Mouse (Mus musculus): ENCODE results near the gene Il17rc. TPM values are rescaled to one million over a fixed set of nuclear protein-coding genes. Genes with fewer than 3 reads are reported as not detected.

Il17rc gene
- polyA plus RNA-seq, 1 experiment, result 10.2 TPM

DNA sequence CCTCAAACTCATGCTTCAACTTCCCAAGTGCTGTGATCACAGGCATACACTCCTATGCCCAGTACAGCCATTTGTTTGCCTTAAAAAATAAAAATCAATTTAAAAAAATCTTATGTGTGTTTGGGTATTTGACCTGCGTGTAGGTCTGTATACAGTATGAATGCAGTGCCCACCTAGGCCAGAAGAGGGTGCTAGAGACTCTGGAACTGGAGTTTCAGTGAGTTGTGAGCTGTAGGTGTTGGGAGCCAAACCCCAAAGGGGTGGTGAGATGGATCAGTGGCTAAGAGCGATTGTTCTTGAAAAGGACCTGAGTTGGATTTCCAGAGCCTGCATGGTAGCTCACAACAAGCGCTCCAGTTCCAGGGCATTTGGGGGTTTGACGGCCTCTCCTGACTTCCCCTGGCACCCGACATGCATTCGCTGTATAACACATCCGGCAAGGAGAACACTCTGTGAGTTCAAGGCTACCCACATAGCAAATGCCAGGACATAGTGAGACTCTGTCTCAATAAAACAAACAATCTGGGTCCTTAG is 30.0 kb upstream of the Il17rc start:
- Histone ChIP-seq H3K4me1 (ENCODE audit: control insufficient read depth, insufficient read depth, insufficient read length, low read length) (peaks cover 9% of the 10 kb centered on the region), H3K4me3 (ENCODE audit: insufficient read depth, low read depth, low read length) (no peak overlapping the region), H3K27ac (replicated peaks; ENCODE audit: low read depth, low read length) (no peak overlapping the region)

DNA sequence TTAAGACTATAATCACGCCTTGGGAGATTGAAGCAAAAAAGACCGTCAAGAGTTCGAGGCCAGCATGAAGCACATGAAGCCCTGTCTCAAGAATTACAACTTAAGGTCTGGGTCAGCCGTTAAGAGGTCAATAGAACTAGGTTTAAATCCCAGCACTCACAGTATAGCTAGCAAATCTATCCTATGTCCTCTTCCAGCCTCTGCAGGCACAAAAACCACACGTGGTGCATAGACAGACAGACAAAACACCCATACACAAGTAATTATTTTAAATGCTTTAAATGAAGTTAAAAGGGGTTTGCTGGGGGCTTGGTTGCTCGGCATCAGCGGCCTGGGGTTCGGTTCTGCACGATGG is 29.2 kb upstream of the Il17rc start:
- peaks cover 9% of the 10 kb centered on the region for H3K4me1 ChIP-seq (ENCODE audit: control insufficient read depth, insufficient read depth, insufficient read length, low read length)
- H3K4me3 ChIP-seq (ENCODE audit: insufficient read depth, low read depth, low read length), result peak overlapping the region; percentile 42
- H3K27ac ChIP-seq (replicated peaks; ENCODE audit: low read depth, low read length), result no peak overlapping the region

DNA sequence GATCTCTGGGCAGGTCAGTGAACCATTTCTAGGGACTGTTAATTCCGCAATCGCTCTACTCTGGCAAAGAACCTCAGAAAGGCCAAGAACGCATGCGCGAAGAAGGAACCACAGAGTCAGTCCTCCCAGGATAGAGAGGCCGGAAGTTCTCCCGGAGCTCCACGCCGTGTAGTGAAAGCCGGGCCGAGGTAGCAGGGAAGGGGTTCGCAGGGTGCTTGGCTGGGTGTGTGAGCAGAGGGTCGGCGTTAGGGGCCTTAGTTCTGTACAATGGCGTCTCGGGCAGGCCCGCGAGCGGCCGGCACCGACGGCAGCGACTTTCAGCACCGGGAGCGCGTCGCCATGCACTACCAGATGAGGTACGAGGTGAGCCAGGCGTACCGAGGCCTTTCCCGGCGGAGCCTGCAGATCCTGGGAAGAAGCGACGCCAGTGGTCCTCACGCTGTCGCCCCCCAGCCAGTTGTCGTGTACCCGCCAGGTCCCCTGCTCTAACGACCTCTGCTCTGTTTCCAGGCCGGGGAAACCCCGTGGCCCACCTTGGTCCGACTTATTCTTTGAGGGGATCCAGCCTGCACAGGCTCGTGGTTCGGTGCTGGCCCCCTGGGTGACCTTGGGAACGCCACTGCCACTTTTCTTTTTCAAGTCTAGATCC is 28.7 kb upstream of the Il17rc start, which contains the start of gene Jagn1:
Gene Jagn1, plus strand, starts transcription at position 128 of the 649 bp plus-strand sequence.
- Histone ChIP-seq H3K27ac (replicated peaks; ENCODE audit: low read depth, low read length) (peak within 1 kb of the TSS; percentile 70), H3K4me3 (ENCODE audit: insufficient read depth, low read depth, low read length) (peak within 1 kb of the TSS; percentile 87), H3K4me1 (ENCODE audit: control insufficient read depth, insufficient read depth, insufficient read length, low read length) (peaks cover 9% of the 10 kb centered on the region)

DNA sequence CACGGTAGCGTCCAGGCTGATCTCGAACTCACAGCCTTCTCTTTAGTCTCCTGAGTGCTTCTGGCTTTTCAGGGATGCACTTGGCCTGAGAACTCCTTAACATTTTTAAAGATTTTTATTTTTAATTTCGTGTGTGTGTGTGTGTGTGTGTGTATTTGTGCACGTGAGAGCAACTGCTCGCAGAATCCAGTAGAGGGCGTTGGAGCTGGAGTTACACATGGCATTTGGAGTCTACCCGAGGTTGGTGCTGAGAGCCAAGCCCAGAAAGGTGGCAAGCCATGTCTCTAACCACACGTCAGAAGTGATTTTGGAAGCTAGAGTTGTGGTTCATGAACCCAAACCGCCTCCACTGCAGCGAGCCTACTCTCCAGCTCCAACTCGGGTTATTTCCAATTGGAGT is 28.1 kb upstream of the Il17rc start:
- Histone ChIP-seq H3K27ac (replicated peaks; ENCODE audit: low read depth, low read length) (peak overlapping the region; percentile 70; the same call in 1 of the 2 replicates), H3K4me1 (ENCODE audit: control insufficient read depth, insufficient read depth, insufficient read length, low read length) (peaks cover 9% of the 10 kb centered on the region), H3K4me3 (ENCODE audit: insufficient read depth, low read depth, low read length) (peak overlapping the region; percentile 87)

DNA sequence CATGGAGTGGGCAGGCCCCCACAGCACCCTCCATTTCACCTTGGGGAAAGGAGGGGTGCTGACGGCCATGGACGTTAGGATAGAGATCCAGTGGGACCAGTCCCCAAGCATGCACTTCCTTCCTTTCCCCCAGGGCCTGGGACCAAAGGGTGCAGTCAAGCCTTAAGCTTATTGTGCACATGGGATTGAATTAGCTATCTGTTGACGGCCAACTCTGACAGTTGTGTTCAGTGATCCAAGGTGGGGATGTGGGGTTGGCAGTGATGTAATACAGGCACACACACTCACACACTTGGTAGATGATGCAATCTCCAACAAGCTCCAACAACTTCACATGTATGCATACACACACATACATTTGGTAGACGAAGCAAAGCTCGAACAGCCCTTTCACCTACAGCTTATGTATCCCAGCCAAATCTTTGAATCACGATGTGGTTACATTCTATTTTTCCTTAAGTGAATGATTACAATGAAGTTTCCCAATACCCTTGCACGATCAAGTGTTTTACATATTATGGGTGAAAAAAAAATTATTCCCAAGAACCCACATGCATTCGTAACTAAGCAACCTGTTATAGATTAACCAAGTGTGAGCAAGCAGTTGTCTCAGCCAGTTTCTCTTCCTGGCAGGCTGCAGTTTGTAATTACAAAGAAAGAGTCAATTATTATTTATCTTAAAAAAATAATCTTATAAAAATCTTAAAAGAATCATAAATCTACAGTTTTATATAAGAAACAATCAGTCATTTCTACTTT is 26.8 kb upstream of the Il17rc start:
- H3K4me3 ChIP-seq (ENCODE audit: insufficient read depth, low read depth, low read length), result no peak overlapping the region
- no peak overlapping the region for H3K27ac ChIP-seq (replicated peaks; ENCODE audit: low read depth, low read length)
- peaks cover 6% of the 10 kb centered on the region for H3K4me1 ChIP-seq (ENCODE audit: control insufficient read depth, insufficient read depth, insufficient read length, low read length)

DNA sequence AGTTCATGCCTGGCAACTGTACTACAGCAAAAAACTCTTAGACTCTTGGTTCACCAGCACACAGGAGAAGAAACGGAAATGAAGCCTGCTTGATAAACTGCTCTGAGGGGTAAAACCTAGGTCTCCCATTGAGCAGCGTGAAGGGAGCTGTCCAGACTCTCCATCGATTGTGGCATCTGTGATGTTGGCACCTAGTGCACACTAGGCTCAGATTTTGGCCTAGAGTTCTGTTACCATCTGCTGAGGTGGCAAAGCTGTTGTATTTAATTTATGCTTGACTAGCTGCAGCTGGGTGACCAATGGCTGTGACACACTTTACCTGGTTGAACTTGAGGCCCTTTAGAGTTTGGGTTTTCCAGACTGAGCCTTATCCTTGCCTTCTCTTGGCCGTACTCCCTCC is 23.6 kb upstream of the Il17rc start:
- H3K4me3 ChIP-seq (ENCODE audit: insufficient read depth, low read depth, low read length), result no peak overlapping the region
- peaks cover 8% of the 10 kb centered on the region; the same call in 1 of the 2 replicates for H3K4me1 ChIP-seq (ENCODE audit: control insufficient read depth, insufficient read depth, insufficient read length, low read length)
- H3K27ac ChIP-seq (replicated peaks; ENCODE audit: low read depth, low read length), result no peak overlapping the region

DNA sequence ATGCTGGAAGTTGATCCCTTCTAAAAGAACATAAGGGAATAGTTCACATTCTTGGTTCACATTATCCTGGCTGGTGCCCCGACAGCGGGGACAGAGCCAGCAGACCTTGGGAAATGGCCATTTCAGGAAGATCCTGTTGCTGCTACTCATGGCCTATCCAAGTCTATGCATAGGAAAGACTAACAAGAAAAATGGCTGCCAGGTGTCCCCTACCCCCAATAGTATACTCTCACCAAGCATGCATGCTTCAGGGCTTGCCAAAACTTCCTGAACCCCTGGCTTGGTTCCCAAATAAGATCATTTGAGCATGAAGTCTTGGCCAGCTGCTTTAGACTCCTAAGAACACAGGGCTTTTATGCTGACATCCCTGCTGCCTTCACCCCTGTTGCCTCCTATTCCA is 19.4 kb upstream of the Il17rc start:
- H3K4me3 ChIP-seq (ENCODE audit: insufficient read depth, low read depth, low read length), result no peak overlapping the region
- H3K4me1 ChIP-seq (ENCODE audit: control insufficient read depth, insufficient read depth, insufficient read length, low read length), result peaks cover 4% of the 10 kb centered on the region; the same call in 1 of the 2 replicates
- no peak overlapping the region for H3K27ac ChIP-seq (replicated peaks; ENCODE audit: low read depth, low read length)

DNA sequence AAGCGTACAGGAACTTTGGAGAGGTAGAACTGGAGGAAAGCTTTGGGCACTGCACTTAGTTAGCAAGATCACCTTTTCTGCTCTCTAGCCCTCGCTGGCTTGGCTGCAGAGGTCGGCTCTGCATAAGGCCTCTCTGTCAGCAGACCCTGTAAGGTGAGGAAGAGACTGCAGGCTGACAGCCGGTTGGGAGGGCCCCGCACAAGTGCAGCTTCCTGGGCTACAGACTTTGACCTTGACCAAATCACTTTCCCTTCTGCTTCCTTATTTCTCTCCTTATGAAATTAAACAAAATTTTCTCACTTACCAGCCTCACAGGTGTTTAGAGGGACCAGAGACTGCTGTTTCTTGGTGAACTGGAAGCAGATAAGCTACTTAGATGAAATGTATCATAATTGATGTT is 16.2 kb upstream of the Il17rc start:
- Histone ChIP-seq H3K4me3 (ENCODE audit: insufficient read depth, low read depth, low read length) (no peak overlapping the region), H3K27ac (replicated peaks; ENCODE audit: low read depth, low read length) (no peak overlapping the region), H3K4me1 (ENCODE audit: control insufficient read depth, insufficient read depth, insufficient read length, low read length) (peaks cover 4% of the 10 kb centered on the region; the same call in 1 of the 2 replicates)

DNA sequence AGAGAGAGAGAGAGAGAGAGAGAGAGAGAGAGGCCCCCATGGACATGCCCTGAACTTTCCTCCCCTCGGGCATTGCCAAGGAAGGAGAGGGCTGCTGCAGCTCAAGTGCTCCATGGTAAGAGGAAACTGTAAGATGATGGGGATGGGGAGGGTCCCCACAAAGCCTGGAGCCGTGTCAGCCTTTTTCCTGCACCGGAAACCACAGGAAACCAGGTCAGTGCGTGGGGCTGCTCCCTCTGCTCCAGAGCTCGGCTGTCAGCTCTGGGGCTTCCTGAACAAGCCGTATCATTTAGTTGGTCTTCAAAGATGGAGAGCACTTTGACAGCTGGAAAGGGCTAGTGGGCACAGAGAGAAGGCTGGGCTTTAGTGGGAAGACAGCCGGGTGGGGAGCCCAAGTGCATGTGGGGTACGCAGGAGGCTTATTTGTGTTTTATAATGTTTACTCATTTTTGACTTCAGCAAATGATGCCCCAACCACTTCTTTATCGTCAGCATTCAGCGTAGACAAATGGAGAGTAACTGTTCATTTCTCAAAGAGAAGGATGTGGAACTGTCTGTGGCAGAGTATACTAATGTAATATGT is 13.2 kb upstream of the Il17rc start, which contains the start of gene Il17re:
Gene Il17re, plus strand, starts transcription at position 533 of the 583 bp plus-strand sequence.
- no peak within 1 kb of the TSS for H3K27ac ChIP-seq (replicated peaks; ENCODE audit: low read depth, low read length)
- peak within 1 kb of the TSS; percentile 34 for H3K4me3 ChIP-seq (ENCODE audit: insufficient read depth, low read depth, low read length)
- no peaks in the 10 kb centered on the region for H3K4me1 ChIP-seq (ENCODE audit: control insufficient read depth, insufficient read depth, insufficient read length, low read length)

DNA sequence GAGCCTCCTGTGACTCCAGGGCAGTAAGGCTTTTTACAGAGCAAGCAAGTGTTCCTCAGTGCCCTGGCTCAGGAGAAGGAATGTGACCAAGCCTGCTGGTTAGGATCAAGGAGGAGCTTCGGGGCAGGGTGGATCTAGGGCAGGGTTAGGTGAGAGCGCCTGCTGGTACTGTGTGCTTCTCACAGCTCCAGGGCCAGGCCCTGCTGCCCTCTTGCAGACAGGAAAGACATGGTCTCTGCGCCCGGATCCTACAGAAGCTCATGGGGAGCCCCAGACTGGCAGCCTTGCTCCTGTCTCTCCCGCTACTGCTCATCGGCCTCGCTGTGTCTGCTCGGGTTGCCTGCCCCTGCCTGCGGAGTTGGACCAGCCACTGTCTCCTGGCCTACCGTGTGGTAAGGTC is 12.6 kb upstream of the Il17rc start:
- Histone ChIP-seq H3K4me3 (ENCODE audit: insufficient read depth, low read depth, low read length) (peak overlapping the region; percentile 34), H3K4me1 (ENCODE audit: control insufficient read depth, insufficient read depth, insufficient read length, low read length) (no peaks in the 10 kb centered on the region), H3K27ac (replicated peaks; ENCODE audit: low read depth, low read length) (no peak overlapping the region)

DNA sequence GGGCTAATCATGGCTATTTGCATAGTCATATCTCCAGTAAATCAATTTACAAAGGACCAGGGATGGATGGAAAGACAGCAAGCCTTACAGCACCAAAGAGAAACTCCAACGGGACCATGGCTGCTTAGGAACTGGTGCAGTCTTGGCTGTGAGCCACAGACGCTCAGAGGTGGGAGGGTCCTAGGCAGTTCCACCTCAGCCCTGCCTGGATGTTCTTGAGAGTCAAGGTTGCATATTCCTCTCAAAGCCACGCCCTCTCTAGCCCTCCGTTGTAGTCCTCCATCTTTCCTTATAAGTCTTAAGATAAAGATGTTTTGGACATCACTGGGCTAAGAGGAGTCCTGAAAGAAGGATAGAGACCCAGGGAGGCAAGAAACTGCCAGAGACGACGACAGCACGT is 7.2 kb upstream of the Il17rc start:
- H3K27ac ChIP-seq (replicated peaks; ENCODE audit: low read depth, low read length), result no peak overlapping the region
- H3K4me3 ChIP-seq (ENCODE audit: insufficient read depth, low read depth, low read length), result no peak overlapping the region
- H3K4me1 ChIP-seq (ENCODE audit: control insufficient read depth, insufficient read depth, insufficient read length, low read length), result no peaks in the 10 kb centered on the region

DNA sequence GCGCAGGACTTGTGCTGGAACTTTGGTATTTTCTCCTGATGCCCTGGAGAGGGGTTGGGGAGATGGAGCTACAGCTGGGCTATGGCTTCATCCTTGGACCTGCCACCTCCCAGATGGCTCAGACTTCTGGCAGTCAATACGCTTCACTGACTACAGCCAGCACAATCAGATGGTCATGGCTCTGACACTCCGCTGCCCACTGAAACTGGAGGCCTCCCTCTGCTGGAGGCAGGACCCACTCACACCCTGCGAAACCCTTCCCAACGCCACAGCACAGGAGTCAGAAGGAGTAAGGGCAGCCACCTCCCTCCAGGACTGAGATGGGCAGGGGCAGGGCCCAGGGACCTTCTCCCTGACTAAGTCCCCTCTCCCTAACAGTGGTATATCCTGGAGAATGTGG is 5.6 kb upstream of the Il17rc start:
- no peak overlapping the region for H3K4me3 ChIP-seq (ENCODE audit: insufficient read depth, low read depth, low read length)
- H3K27ac ChIP-seq (replicated peaks; ENCODE audit: low read depth, low read length), result no peak overlapping the region
- H3K4me1 ChIP-seq (ENCODE audit: control insufficient read depth, insufficient read depth, insufficient read length, low read length), result peaks cover 3% of the 10 kb centered on the region; the same call in 1 of the 2 replicates

DNA sequence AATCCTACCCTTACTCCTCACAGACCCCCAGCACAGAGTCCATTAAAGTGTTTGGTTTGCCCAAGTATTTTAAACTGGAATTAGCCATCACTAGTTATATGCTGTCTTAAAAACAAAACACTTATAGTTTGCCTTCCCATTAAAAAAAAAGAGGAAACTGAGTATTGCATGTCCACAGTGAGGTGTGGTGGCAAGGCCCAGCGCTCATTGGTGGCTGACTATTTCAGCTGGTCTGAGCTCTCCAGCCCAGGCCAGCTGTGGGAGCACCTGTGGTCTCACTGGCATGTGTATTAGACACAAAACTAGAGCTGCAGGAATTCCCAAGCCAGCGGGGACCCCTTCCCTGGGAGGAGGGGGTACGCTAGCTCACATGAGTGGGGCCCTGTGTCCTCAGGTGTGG is 2.7 kb upstream of the Il17rc start:
- Histone ChIP-seq H3K4me3 (ENCODE audit: insufficient read depth, low read depth, low read length) (no peak overlapping the region), H3K4me1 (ENCODE audit: control insufficient read depth, insufficient read depth, insufficient read length, low read length) (peaks cover 15% of the 10 kb centered on the region), H3K27ac (replicated peaks; ENCODE audit: low read depth, low read length) (no peak overlapping the region)

DNA sequence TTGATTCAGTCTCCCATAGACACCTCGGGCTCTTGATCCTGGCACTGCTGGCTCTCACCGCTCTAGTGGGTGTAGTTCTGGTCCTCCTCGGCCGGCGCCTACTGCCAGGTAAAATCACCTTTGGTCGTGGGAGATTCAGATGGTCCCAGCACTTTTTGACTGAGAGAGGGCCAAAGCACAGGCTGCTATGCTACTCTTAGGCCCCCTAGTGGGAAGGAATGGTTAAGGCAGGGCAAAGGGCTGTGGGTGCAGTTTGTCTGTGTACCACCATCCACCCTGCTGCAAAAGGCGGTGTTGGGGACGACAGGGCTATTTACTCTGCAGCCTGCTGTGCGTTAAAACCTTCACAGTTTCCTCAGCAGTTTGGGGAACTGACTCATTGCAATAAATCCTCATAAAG is 2.2 kb upstream of the Il17rc start:
- no peak overlapping the region for H3K27ac ChIP-seq (replicated peaks; ENCODE audit: low read depth, low read length)

DNA sequence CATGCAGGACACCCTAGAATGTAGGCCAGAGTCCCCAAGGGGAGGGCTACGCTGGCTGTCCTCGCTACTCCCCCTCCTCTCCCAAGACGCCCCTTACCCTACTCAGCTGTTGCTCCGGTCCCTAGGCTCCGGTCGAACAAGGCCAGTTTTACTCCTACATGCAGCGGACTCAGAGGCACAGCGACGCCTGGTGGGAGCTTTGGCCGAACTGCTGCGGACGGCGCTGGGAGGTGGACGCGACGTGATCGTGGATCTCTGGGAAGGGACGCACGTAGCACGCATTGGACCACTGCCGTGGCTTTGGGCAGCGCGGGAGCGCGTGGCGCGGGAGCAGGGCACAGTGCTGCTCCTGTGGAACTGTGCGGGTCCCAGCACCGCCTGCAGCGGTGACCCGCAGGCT is 1.8 kb upstream of the Il17rc start:
- Histone ChIP-seq H3K4me1 (ENCODE audit: control insufficient read depth, insufficient read depth, insufficient read length, low read length) (peaks cover 15% of the 10 kb centered on the region), H3K4me3 (ENCODE audit: insufficient read depth, low read depth, low read length) (peak overlapping the region; percentile 55), H3K27ac (replicated peaks; ENCODE audit: low read depth, low read length) (no peak overlapping the region)

More for the DNA sequence above, 2.2 kb upstream of the Il17rc start:
- peaks cover 15% of the 10 kb centered on the region for H3K4me1 ChIP-seq (ENCODE audit: control insufficient read depth, insufficient read depth, insufficient read length, low read length)
- H3K4me3 ChIP-seq (ENCODE audit: insufficient read depth, low read depth, low read length), result peak overlapping the region; percentile 39

Data from brown adipose tissue, adult 24 weeks (tissue).